Mouse (Mus musculus) gastrocnemius, postnatal 14 days (tissue): Measurements from ENCODE around the gene Mcur1. TPM values are rescaled to one million over a fixed set of nuclear protein-coding genes. Genes with fewer than 3 reads are reported as not detected.

ENCODE experiments used
- DNase-seq: peaks from one replicate; pipeline ENCODE4 v3.0.0; 2021; ENCODE audit warnings: mixed read lengths
- intact Hi-C: fragments of 180-260 bp; cut with DNase I; formaldehyde crosslinking; loops from one replicate; pipeline ENCODE4 v1.15.1; 2025; ENCODE audit warnings: low total_unique reads
- total RNA-seq, 2 experiments: library from RNA; stranded (reverse); gene quantifications; 2 replicates each; pipeline ENCODE4 v1.2.3; 2021

Gene Mcur1
- total RNA-seq, 2 experiments from 2014 or later, result 21.1 to 21.8 TPM

- intact Hi-C loops, result loop anchor here (10.0 kb wide), 1 partner anchor 49 kb away; the partner anchor contains the start of gene Ranbp9
- no peak for DNase-seq
These were observed 26.0 kb downstream of the Mcur1 start for GRCm38 (mm10) chr13:43534015-43534414.

GRCm38 (mm10) chr13:43530832-43531693 is 28.9 kb downstream of the Mcur1 start:
- intact Hi-C loops, result loop anchor here (10.0 kb wide), 1 partner anchor 46 kb away; the partner anchor contains the start of gene Ranbp9

DNA sequence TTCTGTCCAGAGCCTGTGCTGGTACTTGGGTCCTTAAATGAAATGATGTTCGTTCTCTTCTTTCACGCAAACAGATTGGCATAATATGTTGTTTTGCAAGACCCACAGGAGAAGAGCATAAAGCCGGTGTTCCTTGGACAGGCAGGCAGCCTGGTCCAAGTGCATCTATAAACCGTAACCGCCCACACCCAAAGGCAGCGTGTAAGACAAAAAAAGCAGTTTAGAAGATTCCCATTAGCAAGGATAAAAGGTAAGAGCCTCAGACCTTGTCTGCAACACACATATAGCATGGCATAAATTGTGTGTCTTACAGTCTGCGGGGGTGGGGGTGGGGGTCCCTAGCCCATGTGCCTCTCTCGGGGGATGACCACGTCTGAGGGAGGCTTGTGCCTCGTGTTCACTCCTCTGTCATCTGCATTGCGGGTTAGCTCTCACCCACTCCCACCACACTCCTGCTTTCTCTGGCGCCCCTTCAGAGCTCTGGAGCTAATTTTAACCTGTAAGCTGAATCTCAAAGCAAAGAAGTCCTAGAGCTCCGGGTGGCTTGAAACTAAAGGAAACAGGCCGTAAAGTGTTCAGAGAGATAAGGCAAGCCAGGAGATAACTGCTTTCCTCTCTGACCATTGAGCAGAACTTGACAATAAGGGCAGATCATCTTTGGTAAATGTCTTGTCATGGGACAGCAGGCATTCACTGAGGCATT is 29.7 kb downstream of the Mcur1 start:
- no peak for DNase-seq
- intact Hi-C loops, result loop anchor here (10.0 kb wide), 1 partner anchor 45 kb away; the partner anchor contains the start of gene Ranbp9

More at GRCm38 (mm10) chr13:43530832-43531693, 28.9 kb downstream of the Mcur1 start:
- DNase-seq, result peak; percentile 67

- intact Hi-C loops, result no loop called here
- no peak for DNase-seq
These were observed 33.7 kb downstream of the Mcur1 start for GRCm38 (mm10) chr13:43526289-43526688.

DNA sequence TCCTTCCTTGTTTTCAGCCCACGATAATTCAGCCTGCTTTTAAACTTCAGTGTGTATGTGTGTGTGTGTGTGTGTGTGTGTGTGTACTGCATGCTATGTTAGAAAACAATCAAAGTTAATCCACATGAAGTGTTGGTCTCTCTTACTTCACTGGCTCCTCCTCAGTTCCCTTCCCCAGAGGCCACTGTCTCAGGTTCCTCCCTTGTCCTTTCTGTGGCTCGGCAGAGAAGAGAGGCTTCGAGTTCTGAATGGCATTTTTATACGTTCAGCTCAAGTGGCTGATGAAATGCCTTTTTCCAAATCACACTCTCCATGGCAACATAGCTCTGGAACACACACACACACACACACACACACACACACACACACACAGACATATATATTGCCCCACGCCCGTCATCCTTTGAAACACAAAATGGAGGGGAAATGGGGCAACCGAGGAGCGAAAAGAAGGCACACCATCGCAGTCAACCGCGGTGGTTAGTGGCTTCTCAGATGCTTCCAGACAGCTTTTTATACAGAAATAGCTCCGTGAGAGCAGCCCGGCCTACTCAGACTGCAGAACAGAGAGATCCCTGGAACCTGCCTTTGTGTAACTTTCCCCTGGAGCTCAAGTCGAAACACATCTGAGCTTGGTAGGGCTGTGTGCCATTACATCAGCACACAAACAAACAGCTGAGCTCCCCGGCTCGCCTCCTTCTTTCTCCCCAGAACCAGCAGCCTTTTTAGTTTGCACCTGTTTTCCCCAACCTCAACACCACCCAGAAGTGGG is 34.4 kb downstream of the Mcur1 start:
- no peak for DNase-seq
- intact Hi-C loops, result no loop called here

- intact Hi-C loops, result no loop called here
- peak; percentile 63 for DNase-seq
These were observed 35.3 kb downstream of the Mcur1 start for GRCm38 (mm10) chr13:43524491-43525362.

DNA sequence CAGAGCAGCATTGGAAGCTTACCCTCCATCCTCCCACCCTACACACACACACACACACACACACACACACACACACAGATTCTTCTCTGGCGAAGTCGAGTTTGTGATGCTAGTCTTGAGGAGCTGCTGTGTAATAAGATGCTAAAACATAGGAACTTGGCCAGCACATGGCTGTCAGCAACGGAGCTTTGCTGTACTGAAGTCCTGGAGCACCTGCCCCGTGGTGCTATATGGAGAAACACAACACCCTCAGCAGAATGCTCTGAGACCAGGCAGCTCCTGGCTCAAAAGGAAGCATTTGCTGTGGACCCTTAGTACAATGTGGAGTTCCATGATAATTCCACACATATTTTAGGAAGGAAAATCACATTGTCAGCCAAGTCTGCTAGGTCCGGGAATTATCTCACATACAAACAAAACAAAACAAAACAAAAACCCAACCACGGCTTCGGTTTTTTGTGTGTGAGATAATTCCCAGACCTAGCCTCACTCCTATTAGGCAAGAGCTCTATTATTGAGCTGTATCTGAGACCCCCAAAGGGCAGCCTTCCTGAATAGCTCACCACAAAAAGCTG is 36.0 kb downstream of the Mcur1 start:
- intact Hi-C loops, result no loop called here
- no peak for DNase-seq

GRCm38 (mm10) chr13:43521940-43522339 is 38.1 kb downstream of the Mcur1 start:
- no peak for DNase-seq
- intact Hi-C loops, result no loop called here

- intact Hi-C loops, result no loop called here
- peak; percentile 38 for DNase-seq
These were observed 40.7 kb downstream of the Mcur1 start for GRCm38 (mm10) chr13:43519251-43519650.

- no peak for DNase-seq
- intact Hi-C loops, result no loop called here
These were observed 42.6 kb downstream of the Mcur1 start for GRCm38 (mm10) chr13:43517371-43517770.

DNA sequence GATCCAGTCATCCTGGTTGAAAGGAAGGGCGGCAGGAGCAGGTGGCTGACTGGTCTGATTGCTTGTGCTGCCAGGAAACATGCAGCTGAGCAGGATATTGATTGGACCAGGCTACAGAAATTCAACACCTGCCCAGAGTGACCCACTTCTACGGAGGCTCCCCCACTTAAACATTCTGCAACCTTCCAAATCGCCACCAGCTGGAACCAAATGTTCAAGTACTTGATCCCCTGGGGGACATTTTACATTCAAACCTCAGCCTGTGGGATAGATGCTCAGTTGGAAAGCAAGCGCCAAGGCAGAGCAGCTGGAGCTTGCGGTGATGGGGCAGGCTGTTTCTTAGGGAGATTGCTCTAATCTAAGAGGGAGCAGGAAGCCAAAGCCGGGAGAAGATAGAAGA is 43.1 kb downstream of the Mcur1 start:
- intact Hi-C loops, result no loop called here
- no peak for DNase-seq

DNA sequence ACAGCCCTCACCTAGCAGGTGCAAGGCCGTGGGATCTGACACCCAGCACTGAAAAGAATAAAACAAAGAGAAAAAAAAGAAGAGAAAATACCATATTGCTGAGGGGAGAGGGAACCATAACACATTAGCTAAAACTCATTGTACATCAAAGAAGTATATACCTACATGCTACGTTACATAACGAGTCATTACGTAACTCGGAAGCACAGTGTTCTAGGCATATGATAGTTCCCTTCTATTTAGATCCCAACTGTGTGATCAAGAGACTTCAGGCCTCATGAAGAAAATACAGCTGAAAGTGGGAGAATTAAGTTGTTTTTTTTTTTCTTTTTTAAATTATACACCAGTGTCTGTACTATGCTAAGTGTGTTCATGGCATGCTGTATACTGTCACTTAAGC is 43.9 kb downstream of the Mcur1 start:
- DNase-seq, result no peak
- intact Hi-C loops, result no loop called here

DNA sequence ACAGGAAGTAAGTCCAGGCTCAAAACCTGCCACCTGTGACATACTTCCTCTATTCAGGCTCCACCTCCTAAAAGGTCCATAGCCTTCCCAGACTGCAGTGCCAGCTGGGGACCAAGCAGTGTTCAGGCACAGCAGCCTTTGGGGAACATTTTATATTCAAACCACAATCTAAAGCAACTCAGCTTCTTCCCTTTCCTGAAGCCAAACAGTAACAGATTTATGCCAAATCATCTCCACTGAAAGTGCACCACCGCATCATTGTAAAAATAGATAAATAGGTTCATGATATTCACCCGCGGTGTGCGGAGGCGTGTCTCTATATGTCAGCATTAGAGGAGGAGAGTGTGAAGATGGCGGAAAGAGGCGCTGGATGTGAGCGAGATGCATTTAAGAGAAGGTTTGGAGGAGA is 45.0 kb downstream of the Mcur1 start:
- DNase-seq, result no peak
- intact Hi-C loops, result no loop called here

DNA sequence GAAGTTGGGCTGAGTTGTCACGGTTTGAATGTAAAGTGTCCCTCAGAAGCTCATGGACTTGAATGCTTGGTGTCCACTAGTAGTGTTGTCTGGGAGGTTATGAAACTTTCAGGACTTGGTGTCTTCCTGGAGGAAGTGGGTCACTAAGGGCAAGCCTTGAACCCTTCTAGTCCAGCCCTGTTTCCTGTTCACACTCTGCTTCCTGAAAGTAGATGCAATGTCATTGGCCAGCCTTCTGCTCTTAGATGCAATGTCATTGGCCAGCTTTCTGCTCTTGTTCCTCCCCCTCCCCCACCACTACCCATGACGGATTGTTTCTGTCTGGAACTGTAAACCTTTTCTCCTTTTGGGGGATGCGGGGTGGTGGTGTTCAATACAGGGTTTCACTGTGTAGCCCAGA is 47.3 kb downstream of the Mcur1 start:
- no peak for DNase-seq
- intact Hi-C loops, result no loop called here

GRCm38 (mm10) chr13:43505798-43506197 is 54.2 kb downstream of the Mcur1 start:
- no peak for DNase-seq
- intact Hi-C loops, result no loop called here

DNA sequence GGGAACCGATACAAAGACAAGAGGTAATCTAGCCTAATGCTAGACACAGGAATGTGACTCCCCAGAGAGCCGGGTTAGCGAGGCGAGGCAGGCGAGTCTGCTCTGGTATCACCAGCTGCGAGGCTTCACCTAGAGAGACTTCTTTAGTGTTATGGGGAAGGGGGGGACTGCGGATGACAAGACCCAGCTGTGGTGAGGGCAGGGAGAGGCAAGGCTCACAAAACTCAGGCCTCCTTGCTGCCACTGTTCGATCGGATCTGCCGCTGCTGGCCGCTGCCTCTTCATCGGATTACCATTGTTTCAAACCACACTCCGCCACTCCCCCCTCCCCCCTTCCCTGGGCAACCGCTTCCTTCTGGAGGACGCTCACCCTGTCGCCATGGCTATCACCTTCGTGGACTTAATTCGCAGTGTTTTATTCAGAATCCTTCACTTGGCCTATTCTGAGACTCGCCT is 56.6 kb downstream of the Mcur1 start:
- no peak for DNase-seq

DNA sequence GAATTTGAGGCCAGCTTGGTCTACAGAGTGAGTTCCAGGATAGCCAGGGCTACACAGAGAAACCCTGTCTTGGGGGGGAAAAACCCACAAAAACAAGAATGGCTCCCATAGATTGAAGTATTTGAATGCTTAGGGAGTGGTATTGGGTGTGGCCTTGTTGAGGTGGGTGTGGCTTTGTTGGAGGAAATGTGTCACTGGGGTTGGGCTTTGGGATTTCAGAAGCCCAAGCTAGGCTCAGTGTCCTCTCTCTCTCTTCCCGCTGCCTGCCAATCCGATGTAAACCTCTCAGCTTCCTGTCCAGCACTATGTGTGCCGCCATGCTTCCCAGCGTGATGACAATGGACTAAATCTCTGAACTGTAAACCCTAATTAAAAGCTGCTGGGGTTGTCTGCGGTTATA is 58.4 kb downstream of the Mcur1 start:
- intact Hi-C loops, result no loop called here
- DNase-seq, result no peak

More for the DNA sequence above, 56.6 kb downstream of the Mcur1 start:
- intact Hi-C loops, result no loop called here

DNA sequence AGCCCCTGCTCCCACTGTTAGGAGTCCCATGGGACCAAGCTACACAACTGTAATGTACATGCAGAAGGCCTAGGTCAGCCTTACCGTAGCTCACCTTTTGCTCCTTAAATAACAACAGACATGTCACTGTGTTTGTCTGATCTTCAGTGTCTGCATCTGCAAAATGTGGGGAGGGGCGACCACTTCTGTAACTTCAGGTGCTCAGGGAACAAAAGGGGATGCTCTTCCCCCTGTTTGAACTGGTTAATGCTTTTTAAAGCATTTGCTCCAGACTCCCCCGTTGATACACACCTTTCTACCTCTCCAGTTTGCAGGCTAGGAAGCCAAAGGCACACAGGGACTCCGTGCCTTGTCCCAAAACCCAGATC is 59.5 kb downstream of the Mcur1 start:
- DNase-seq, result no peak
- intact Hi-C loops, result no loop called here
